Mouse (Mus musculus) heart, postnatal 0 days (tissue): ENCODE results near the gene Hsd17b13. TPM values are rescaled to one million over a fixed set of nuclear protein-coding genes. Genes with fewer than 3 reads are reported as not detected.
"Not testable (repeated sequence)": the region's sequence is repeated elsewhere in the genome, so short reads cannot be mapped to it uniquely, and the experiment has no call there.

Experiments used
- ATAC-seq: fragments of 200-750 bp; cut with Nextera tagmentation; 2 replicates; pipeline ENCODE4 v1.8.0; 2017; ENCODE audit warnings: low read depth, moderate number of reproducible peaks, moderate library complexity; ENCODE audit not compliant: insufficient read depth
- DNase-seq: peaks from one replicate; pipeline ENCODE4 v3.0.0-alpha.2; 2016; ENCODE audit warnings: low spot score
- H3K27ac ChIP-seq: fragments of 300-500 bp; sonication (generic); 2 replicates; pipeline ENCODE4 v1.5.1; 2014; ENCODE audit warnings: low read depth, mild to moderate bottlenecking
- H3K27me3 ChIP-seq: fragments of 300-500 bp; sonication (generic); 2 replicates; pipeline ENCODE4 v1.6.1; 2014; ENCODE audit warnings: low read length, mixed read lengths; ENCODE audit not compliant: control insufficient read depth, insufficient read depth
- H3K36me3 ChIP-seq: fragments of 300-500 bp; sonication (generic); replicated peaks from 2 replicates; pipeline ENCODE4 v1.6.1; 2014; ENCODE audit warnings: low read length, mixed read lengths; ENCODE audit not compliant: control insufficient read depth, insufficient read depth
- H3K4me1 ChIP-seq: fragments of 300-500 bp; sonication (generic); 2 replicates; pipeline ENCODE4 v1.6.1; 2014; ENCODE audit warnings: antibody characterized with exemption; ENCODE audit not compliant: control insufficient read depth, insufficient read depth
- H3K4me2 ChIP-seq: fragments of 300-500 bp; sonication (generic); 2 replicates; pipeline ENCODE4 v1.6.1; 2014; ENCODE audit warnings: low read depth, mild to moderate bottlenecking, low read length, moderate library complexity
- H3K4me3 ChIP-seq: fragments of 300-500 bp; sonication (generic); 2 replicates; pipeline ENCODE4 v1.5.1; 2014; ENCODE audit warnings: low read depth, low read length
- H3K9ac ChIP-seq: fragments of 300-500 bp; sonication (generic); replicated peaks from 2 replicates; pipeline ENCODE4 v1.6.1; 2014; ENCODE audit warnings: low read depth, low read length, mixed read lengths
- H3K9me3 ChIP-seq: fragments of 300-500 bp; sonication (generic); replicated peaks from 2 replicates; pipeline ENCODE4 v1.6.1; 2016; ENCODE audit warnings: low read length; ENCODE audit not compliant: control insufficient read depth
- CTCF ChIP-seq: IDR thresholded peaks from 2 replicates; pipeline ENCODE4 v1.5.1; 2016; ENCODE audit warnings: antibody characterized with exemption, control low read depth, low read depth
- EP300 ChIP-seq: IDR thresholded peaks from 2 replicates; pipeline ENCODE4 v1.6.1; 2016; ENCODE audit warnings: antibody characterized with exemption, low read depth
- WGBS: fragments of 180-500 bp; shearing (Covaris S2); extraction: QIAGEN DNeasy Blood & Tissue Kit; methylation state at CpG from one replicate; pipeline ENCODE4 v1.1.7; 2014; 5-methylcytosine and 5-hydroxymethylcytosine counted together
- polyA plus RNA-seq: library from polyadenylated mRNA; unstranded; fragments of >200 nt; fragmentation: Nextera tagmentation; extraction: Ambion mirVana; gene quantifications from 2 replicates; pipeline ENCODE4 v1.2.1, GENCODE M21; 2015
- total RNA-seq: library from RNA; depleted of rRNA; stranded (reverse); fragments of >200 nt; gene quantifications from 2 replicates; pipeline ENCODE4 v1.2.3, GENCODE M21; 2014; ENCODE audit warnings: low replicate concordance

Gene Hsd17b13
- total and polyA plus RNA-seq, 2 experiments from 2014 or later, result 0.08 TPM; not detected in 1

DNA sequence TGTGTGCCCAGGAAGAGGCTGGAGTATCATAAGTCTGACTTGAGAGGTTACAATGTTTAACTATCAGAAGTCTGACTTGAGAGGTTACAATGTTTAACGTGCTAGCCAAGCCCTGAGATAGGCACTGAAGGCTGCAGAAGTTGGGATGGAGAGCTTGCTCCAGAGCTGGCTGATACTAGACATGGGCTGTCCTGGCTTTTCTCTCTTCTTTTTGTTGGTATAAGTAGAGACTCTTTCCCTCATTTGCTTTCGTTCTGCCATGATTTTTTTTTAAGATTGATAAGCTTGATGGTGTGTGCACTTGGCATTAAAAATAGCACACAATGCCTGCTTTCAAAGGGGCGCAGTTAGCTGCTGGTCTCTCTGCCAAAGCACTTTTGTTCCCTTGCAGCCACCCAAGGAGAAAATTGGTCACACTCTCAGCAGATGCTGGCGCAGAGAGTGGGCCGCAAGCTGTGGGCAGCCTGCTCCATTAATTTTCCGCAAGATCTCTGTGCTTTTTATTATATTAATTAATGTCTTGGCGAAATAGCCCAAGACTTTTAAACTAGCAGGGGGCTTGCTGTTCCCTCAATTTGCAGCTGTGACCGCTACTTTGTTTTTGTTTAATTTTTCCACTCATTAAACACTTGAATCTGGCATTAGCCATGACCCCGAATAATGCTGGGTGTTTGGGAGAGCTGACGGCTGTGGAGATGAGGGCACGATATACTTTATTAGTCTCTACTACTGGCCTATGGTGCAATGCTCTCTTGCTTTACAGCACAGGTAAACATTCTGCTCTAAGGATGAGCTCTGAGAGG, 38.5 kb downstream of the Hsd17b13 start:
- H3K4me1 ChIP-seq, result peaks cover 6% of the 10 kb centered on the region
- 47% methylated on average over 11 of the region's 11 CpGs for WGBS
- H3K4me2 ChIP-seq, result no peak overlapping the region
- H3K27me3 ChIP-seq, result no peaks in the 10 kb centered on the region
- no peak for TF ChIP-seq EP300
- TF ChIP-seq CTCF, result no peak
- peak overlapping the region; percentile 43; the same call in 1 of the 2 replicates for H3K27ac ChIP-seq
- no peaks in the 10 kb centered on the region for H3K36me3 ChIP-seq
- DNase-seq, result no peak
- H3K9ac ChIP-seq, result no peak overlapping the region
- H3K9me3 ChIP-seq, result no peaks in the 10 kb centered on the region
- no peak for ATAC-seq
- no peak overlapping the region for H3K4me3 ChIP-seq

DNA sequence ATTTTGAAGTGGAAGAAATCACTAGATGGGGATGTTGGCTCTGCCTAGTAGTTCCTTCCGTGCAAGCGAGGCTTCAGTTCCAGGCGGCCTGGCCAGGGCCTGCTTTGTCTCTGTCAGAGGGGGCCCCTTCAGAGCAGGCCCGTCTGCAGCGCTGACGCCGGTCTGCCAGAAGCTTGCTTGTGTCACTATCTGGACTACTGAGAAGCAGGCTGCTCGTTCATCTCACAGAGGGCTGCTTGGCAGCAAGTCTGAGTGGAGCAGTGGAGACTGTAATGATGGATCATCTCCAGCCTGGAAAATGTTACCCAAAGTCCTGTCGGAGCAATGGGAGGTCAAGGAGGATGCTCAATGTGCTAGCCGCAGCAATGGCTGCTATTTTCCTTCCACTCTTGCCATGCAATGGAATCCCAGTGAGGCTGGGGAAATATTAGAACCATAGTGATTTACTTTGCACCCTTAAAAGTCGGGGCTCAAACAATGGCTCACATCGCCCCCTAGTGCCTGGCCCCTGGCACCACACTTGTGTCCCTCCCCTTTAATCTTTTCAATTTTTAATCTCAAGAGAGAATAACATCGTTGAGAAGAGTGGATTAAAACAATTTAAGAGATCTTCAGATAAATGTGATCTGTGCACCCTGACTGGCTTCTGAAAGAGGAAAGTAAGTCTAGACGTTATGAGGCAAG, 40.2 kb downstream of the Hsd17b13 start:
- H3K27ac ChIP-seq, result peak overlapping the region; percentile 26; the same call in 1 of the 2 replicates
- H3K36me3 ChIP-seq, result no peaks in the 10 kb centered on the region
- H3K4me1 ChIP-seq, result peaks cover 6% of the 10 kb centered on the region
- ATAC-seq, result peak; percentile 68
- no peak overlapping the region for H3K4me3 ChIP-seq
- DNase-seq, result peak; percentile 13
- TF ChIP-seq EP300 (no peak), CTCF (peak; percentile 57)
- no peaks in the 10 kb centered on the region for H3K9me3 ChIP-seq
- 33% methylated on average over 14 of the region's 14 CpGs for WGBS
- H3K4me2 ChIP-seq, result no peak overlapping the region
- H3K27me3 ChIP-seq, result no peaks in the 10 kb centered on the region
- H3K9ac ChIP-seq, result no peak overlapping the region

DNA sequence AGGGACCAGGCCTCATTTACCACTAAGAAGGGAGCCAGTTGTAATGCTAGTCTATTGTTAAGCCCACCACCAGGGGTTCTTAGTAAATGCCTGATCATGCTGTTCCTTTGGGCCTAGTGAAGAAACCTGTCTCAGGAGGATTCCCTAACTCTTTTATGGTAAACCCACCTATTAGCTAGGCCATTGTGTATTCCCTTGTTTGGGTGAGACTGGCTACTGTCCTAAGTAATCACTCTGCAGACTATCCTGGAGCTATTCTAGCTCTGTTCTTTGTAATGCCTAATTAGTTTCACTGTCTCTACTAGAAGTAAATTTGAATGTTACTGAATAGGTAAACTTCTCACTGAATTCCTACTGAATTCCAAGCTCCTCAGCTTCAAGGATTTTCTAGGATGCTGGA, 45.3 kb downstream of the Hsd17b13 start:
- not testable (repeated sequence) for ATAC-seq, DNase-seq, H3K4me1 ChIP-seq

DNA sequence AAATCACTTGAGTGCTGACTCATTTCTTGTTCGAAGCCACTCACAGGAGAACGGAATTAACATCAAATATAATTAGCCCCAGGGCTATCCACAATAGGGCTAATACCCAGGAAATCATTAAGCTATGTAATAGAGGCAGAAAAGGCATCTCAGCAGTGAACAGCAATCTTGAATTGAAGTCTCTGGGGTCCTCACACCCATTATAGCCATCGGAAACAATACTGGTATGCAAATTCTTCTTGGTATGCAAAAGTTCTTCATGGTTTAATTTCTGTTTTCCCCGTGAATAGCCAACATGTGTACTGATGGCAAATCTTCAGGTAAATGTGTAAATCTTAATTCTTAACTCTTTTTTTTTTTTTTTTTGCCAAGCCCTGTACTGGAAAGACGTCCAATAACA, 46.7 kb downstream of the Hsd17b13 start:
- TF ChIP-seq EP300, result no peak
- no peak for TF ChIP-seq CTCF
- H3K4me3 ChIP-seq, result no peak overlapping the region
- H3K36me3 ChIP-seq, result no peaks in the 10 kb centered on the region
- ATAC-seq, result no peak
- H3K9ac ChIP-seq, result no peak overlapping the region
- H3K27ac ChIP-seq, result no peak overlapping the region
- no peak for DNase-seq
- no peak overlapping the region for H3K4me2 ChIP-seq
- H3K9me3 ChIP-seq, result no peaks in the 10 kb centered on the region
- no peaks in the 10 kb centered on the region for H3K4me1 ChIP-seq
- WGBS, result 75% methylated on average over 5 of the region's 5 CpGs
- H3K27me3 ChIP-seq, result no peaks in the 10 kb centered on the region

More for the DNA sequence above, 45.3 kb downstream of the Hsd17b13 start:
- H3K27me3 ChIP-seq, H3K9ac ChIP-seq, H3K4me2 ChIP-seq, H3K36me3 ChIP-seq, H3K4me3 ChIP-seq, H3K27ac ChIP-seq, H3K9me3 ChIP-seq: not testable (repeated sequence)

DNA sequence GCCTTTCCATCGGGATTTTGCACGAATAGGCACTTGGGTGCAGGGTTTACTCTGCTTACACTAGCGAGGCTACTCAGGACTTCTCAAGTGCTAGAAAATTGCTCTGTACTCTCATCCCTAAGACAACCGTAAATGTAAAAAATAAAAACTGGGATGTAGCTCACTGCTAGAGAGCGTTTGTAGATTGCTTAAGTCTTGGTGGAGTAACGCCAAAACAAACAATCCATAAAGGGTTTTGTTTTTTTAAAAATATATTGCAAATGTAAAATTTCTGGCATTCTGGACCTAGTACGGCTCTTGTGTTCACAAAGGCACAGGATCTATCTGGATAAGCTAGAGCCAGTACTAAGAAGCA, 49.0 kb downstream of the Hsd17b13 start:
- Histone ChIP-seq H3K4me2 (peak overlapping the region; percentile 69), H3K9ac (peak overlapping the region; percentile 73; the same call in 1 of the 2 replicates), H3K27me3 (no peaks in the 10 kb centered on the region), H3K27ac (peak overlapping the region; percentile 76), H3K9me3 (no peaks in the 10 kb centered on the region), H3K4me3 (no peak overlapping the region), H3K4me1 (no peaks in the 10 kb centered on the region), H3K36me3 (no peaks in the 10 kb centered on the region)
- ATAC-seq, result 0 out of 2 replicates have a peak, but pooled peaks have one; percentile 9
- TF ChIP-seq EP300, result no peak
- no peak for TF ChIP-seq CTCF
- WGBS, result 69% methylated on average over 7 of the region's 7 CpGs
- no peak for DNase-seq
